Mouse (Mus musculus) central nervous system, embryonic 14 days (tissue): Measurements from ENCODE around the gene Homer2. TPM values are rescaled to one million over a fixed set of nuclear protein-coding genes. Genes with fewer than 3 reads are reported as not detected.

Source experiments
- polyA plus RNA-seq: library from polyadenylated mRNA; depleted of rRNA; stranded (reverse); fragments of >200 nt; gene quantifications from 2 replicates; pipeline ENCODE4 v1.2.3, GENCODE M21; 2012; rRNA removed

The Homer2 gene
- 16.3 and 16.9 TPM in 2 replicates for polyA plus RNA-seq

GRCm38 (mm10) chr7:81707471-81708140 is at the start of gene Homer2:
Gene Homer2, minus strand, starts transcription at chr7:81707527.

GRCm38 (mm10) chr7:81571108-81571940 is 136.0 kb downstream of the Homer2 start, which contains the start of gene Whamm:
Gene Whamm, plus strand, starts transcription at chr7:81571266.

GRCm38 (mm10) chr7:81566892-81567291 is 140.4 kb downstream of the Homer2 start, which contains the start of gene Fsd2:
Gene Fsd2, minus strand, starts transcription at chr7:81566944.

Other genes with a start within 250 kb of the Homer2 start
- 116 and 126 TPM in 2 replicates for gene Ap3b2, start 213.6 kb downstream of the Homer2 start, polyA plus RNA-seq
- gene BC048679, start 209.2 kb downstream of the Homer2 start, polyA plus RNA-seq: not detected in 2 replicates
- 0.14 and 0.31 TPM in 2 replicates for gene Fsd2, start 140.6 kb downstream of the Homer2 start, polyA plus RNA-seq
- gene Whamm, start 136.3 kb downstream of the Homer2 start, polyA plus RNA-seq: 15.4 and 15.8 TPM in 2 replicates
- 58.3 and 69.8 TPM in 2 replicates for gene Ramac, start 55.4 kb upstream of the Homer2 start, polyA plus RNA-seq
- gene 3110040N11Rik, start 82.0 kb upstream of the Homer2 start, polyA plus RNA-seq: 50.0 and 50.7 TPM in 2 replicates
- 77.8 and 84.7 TPM in 2 replicates for gene Btbd1, start 121.9 kb upstream of the Homer2 start, polyA plus RNA-seq
- gene Gm10160, start 148.3 kb upstream of the Homer2 start, polyA plus RNA-seq: not detected in 2 replicates
- 16.9 and 19.6 TPM in 2 replicates for gene Tm6sf1, start 151.5 kb upstream of the Homer2 start, polyA plus RNA-seq
- gene Hdgfl3, start 226.9 kb upstream of the Homer2 start, polyA plus RNA-seq: 58.3 and 65.1 TPM in 2 replicates